In the genomic region with DNA sequence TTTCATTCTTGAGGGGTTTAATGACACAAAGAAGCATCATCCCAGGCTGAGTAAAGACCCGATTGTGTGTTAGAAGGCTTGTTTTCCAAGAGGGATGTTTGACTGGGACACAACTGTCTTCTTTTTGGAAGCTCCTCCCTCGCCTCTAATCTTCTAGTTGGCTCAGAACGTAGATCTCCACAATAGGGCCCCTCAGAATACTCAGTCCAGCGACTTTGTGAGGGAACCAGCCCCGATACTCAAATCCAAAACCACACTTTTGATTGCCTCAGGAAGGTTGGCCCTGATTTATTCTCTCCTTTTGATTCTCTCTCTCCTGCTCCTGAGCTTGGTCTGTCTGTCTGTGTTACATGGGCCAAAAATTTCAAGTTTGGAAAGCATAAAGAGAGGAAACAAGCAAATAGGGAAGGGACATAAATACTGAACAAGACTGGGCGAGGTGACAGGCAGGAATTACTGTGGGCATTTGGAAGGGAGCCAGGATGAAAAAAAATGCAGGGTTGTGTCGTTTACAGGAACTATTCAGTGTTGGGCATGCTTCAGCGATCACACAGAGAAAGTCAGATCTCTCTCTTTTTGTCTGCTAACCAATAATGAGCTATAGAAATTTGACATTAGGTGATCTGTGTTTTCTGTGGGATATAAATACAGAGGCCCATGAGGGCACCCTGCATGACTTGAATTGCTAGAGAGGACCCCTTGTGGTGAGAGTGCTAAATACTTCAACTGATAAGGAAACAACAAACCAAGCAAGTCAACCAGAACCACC, we compare ENCODE assay signal across 10 mouse cellular contexts. TPM values are rescaled to one million over a fixed set of nuclear protein-coding genes. Genes with fewer than 3 reads are reported as not detected.
DNase-seq lines count a peak whose midpoint lies in the region; ATAC-seq and TF ChIP-seq lines count a peak whose summit lies in the region.
"Had no signal": no experiment of that assay in that cellular context is flagged by ENCODE, and none has a peak within 500 bp of the region (broad histone marks: within the 10 kb centered on the region; RNA-seq: fewer than 3 reads in every experiment).

No protein-coding gene starts in this region.

- H3K9ac ChIP-seq in heart, adult 2 months (ENCODE audit: low read depth, low read length): no peak overlapping the region
- no peak overlapping the region for H3K9ac ChIP-seq in forebrain, postnatal 0 days

- intact Hi-C loops in heart, adult 2 months (cut with DNase I): no loop called here
- intact Hi-C loops in heart, postnatal 25 days (cut with DNase I): no loop called here

- TF ChIP-seq EP300 in heart, adult 2 months (IDR thresholded peaks at IDR 0.05; ENCODE audit: insufficient read depth, low read depth, low read length): no peak

- no peak for DNase-seq in heart, adult 2 months
- no peak for DNase-seq in heart, postnatal 25 days (ENCODE audit: low spot score)
- peak; percentile 28 for DNase-seq in A20 (ENCODE audit: low read depth, low spot score)
- peak; percentile 35 for DNase-seq in forebrain, postnatal 0 days
- DNase-seq in kidney, postnatal 4 days: peak; percentile 11 to 48
- DNase-seq in cerebellum, adult 9-10 months: no peak
- DNase-seq in embryo, embryonic 10 days (ENCODE audit: low spot score): no peak

- H3K4me2 ChIP-seq in forebrain, postnatal 0 days (ENCODE audit: low read depth): no peak overlapping the region

- no peaks in the 10 kb centered on the region for H3K27me3 ChIP-seq in heart, adult 2 months (ENCODE audit: control insufficient read depth, insufficient read depth, low read length)
- H3K27me3 ChIP-seq in forebrain, postnatal 0 days (ENCODE audit: insufficient read depth, low read length): no peaks in the 10 kb centered on the region

- 54% methylated on average over 8 of the region's 8 CpGs for WGBS in heart, adult 2 months
- WGBS in forebrain, postnatal 0 days: 15% methylated on average over 8 of the region's 8 CpGs

- no peaks in the 10 kb centered on the region; the same call in none of the 2 replicates for H3K4me1 ChIP-seq in heart, adult 2 months (ENCODE audit: control insufficient read depth, insufficient read depth, low read length)
- H3K4me1 ChIP-seq in forebrain, postnatal 0 days (ENCODE audit: insufficient read depth): no peaks in the 10 kb centered on the region

- TF ChIP-seq CTCF in heart, adult 2 months (IDR thresholded peaks at IDR 0.05): peak; percentile 43
- 0 out of 2 replicates have a peak, but pooled peaks have one; percentile 12 for TF ChIP-seq CTCF in forebrain, postnatal 0 days (IDR thresholded peaks at IDR 0.05; ENCODE audit: low read depth)

- no peaks in the 10 kb centered on the region for H3K79me2 ChIP-seq in heart, adult 2 months (replicated peaks; ENCODE audit: control insufficient read depth, insufficient read depth, low read length)

- H3K4me3 ChIP-seq in heart, adult 2 months: no peak overlapping the region
- H3K4me3 ChIP-seq in forebrain, postnatal 0 days (ENCODE audit: low read depth, low read length): no peak overlapping the region
- H3K4me3 ChIP-seq: left cerebral cortex, adult 2 months had no signal

- H3K9me3 ChIP-seq in forebrain, postnatal 0 days (ENCODE audit: low read length): no peaks in the 10 kb centered on the region

- ATAC-seq in forebrain, postnatal 0 days: 0 out of 2 replicates have a peak, but pooled peaks have one; percentile 25
- ATAC-seq in activated CD4-positive, CD25-positive, alpha-beta regulatory T cell, adult 4 months: no peak

- peak overlapping the region; percentile 13; the same call in 1 of the 2 replicates for H3K27ac ChIP-seq in heart, adult 2 months
- H3K27ac ChIP-seq in forebrain, postnatal 0 days (ENCODE audit: low read depth, low read length): no peak overlapping the region
- H3K27ac ChIP-seq: left cerebral cortex, adult 2 months had no signal

- no peak for TF ChIP-seq POLR2A in heart, adult 2 months (IDR thresholded peaks at IDR 0.05; ENCODE audit: insufficient read depth, low read depth, low read length)

- H3K36me3 ChIP-seq in heart, adult 2 months (ENCODE audit: control insufficient read depth, insufficient read depth, low read length): peaks cover 3% of the 10 kb centered on the region
- no peaks in the 10 kb centered on the region for H3K36me3 ChIP-seq in forebrain, postnatal 0 days (ENCODE audit: insufficient read depth)

RNA-seq across cellular contexts. Expression of a gene that starts 25.4 kb away (rescaled TPM):
- total RNA-seq in heart, adult 2 months (2021): 10 to 100 TPM; 46.9 to 54.6 TPM
- 6.4 and 18.6 TPM in 2 replicates for polyA plus RNA-seq in heart, adult 2 months (2012; rRNA removed)
- 10 to 100 TPM; 53.1 to 57.2 TPM for total RNA-seq in heart, postnatal 25 days (2021)
- 0.52 and 0.62 TPM in 2 replicates for total RNA-seq in forebrain, postnatal 0 days (2014; rRNA removed)
- polyA plus RNA-seq in forebrain, postnatal 0 days (2015; fragmentation: Nextera tagmentation; extraction: Ambion mirVana): 0.33 and 0.51 TPM in 2 replicates
- polyA plus RNA-seq in activated CD4-positive, CD25-positive, alpha-beta regulatory T cell, adult 4 months (2017; shearing (Covaris generic)): under 1 TPM in 1 of 2 experiments, not detected in 1; 0.26 TPM

RNA-seq across cellular contexts. Expression of a gene that starts 33.7 kb away (rescaled TPM):
- not detected for total RNA-seq in heart, adult 2 months (2021)
- polyA plus RNA-seq in heart, adult 2 months (2012; rRNA removed): not detected in 2 replicates
- total RNA-seq in heart, postnatal 25 days (2021): not detected
- not detected in 2 replicates for total RNA-seq in forebrain, postnatal 0 days (2014; rRNA removed)
- polyA plus RNA-seq in forebrain, postnatal 0 days (2015; fragmentation: Nextera tagmentation; extraction: Ambion mirVana): not detected in 2 replicates
- polyA plus RNA-seq in activated CD4-positive, CD25-positive, alpha-beta regulatory T cell, adult 4 months (2017; shearing (Covaris generic)): not detected
- total RNA-seq: left cerebral cortex, adult 2 months had no signal
- polyA plus RNA-seq: embryonic facial prominence, embryonic 11.5 days had no signal

Comparison
In these comparisons a context has a peak if more than half of its experiments do, and no peak if none do; other contexts are left out.
1. DNase-seq: peak in A20 (single experiment), forebrain, postnatal 0 days (single experiment) and kidney, postnatal 4 days (2 of 2); none in heart, adult 2 months (0 of 2), heart, postnatal 25 days (single experiment), cerebellum, adult 9-10 months (single experiment) and embryo, embryonic 10 days (single experiment).
2. RNA of a gene that starts 25.4 kb away (total RNA-seq): 53.1 to 57.2 TPM in heart, postnatal 25 days and 46.9 to 54.6 TPM in heart, adult 2 months; 0.52 to 0.62 TPM in forebrain, postnatal 0 days; every median in the first group is over 10 times any median in the second.